Mouse (Mus musculus) limb, embryonic 11.5 days (tissue): Measurements from ENCODE around the gene Prss50. TPM values are rescaled to one million over a fixed set of nuclear protein-coding genes. Genes with fewer than 3 reads are reported as not detected.

Source experiments
- ATAC-seq: fragments of 200-750 bp; cut with Nextera tagmentation; 2 replicates; pipeline ENCODE4 v1.8.0; 2017; ENCODE audit warnings: low read depth; ENCODE audit not compliant: insufficient number of reproducible peaks, low FRiP score, low TSS enrichment
- DNase-seq: peaks from one replicate; pipeline ENCODE4 v3.0.0-alpha.2; 2015; ENCODE audit warnings: low spot score
- H3K27ac ChIP-seq: fragments of 300-500 bp; sonication (generic); replicated peaks from 2 replicates; pipeline ENCODE4 v1.5.1; 2014; ENCODE audit warnings: low read depth, mild to moderate bottlenecking, low read length
- H3K27me3 ChIP-seq: fragments of 300-500 bp; sonication (generic); 2 replicates; pipeline ENCODE4 v1.6.1; 2014; ENCODE audit warnings: mild to moderate bottlenecking, low read length, mixed read lengths; ENCODE audit not compliant: control insufficient read depth, insufficient read depth
- H3K36me3 ChIP-seq: fragments of 300-500 bp; sonication (generic); 2 replicates; pipeline ENCODE4 v1.6.1; 2014; ENCODE audit warnings: mild to moderate bottlenecking, low read length, moderate library complexity, mixed read lengths; ENCODE audit not compliant: control insufficient read depth, insufficient read depth
- H3K4me1 ChIP-seq: fragments of 300-500 bp; sonication (generic); 2 replicates; pipeline ENCODE4 v1.6.1; 2014; ENCODE audit warnings: low read length, mixed read lengths; ENCODE audit not compliant: control insufficient read depth, insufficient read depth
- H3K4me2 ChIP-seq: fragments of 300-500 bp; sonication (generic); 2 replicates; pipeline ENCODE4 v1.6.1; 2014; ENCODE audit warnings: low read depth, mild to moderate bottlenecking, moderate library complexity; ENCODE audit not compliant: severe bottlenecking
- H3K4me3 ChIP-seq: fragments of 300-500 bp; sonication (generic); 2 replicates; pipeline ENCODE4 v1.5.1; 2014; ENCODE audit warnings: low read depth, low read length
- H3K9ac ChIP-seq: fragments of 300-500 bp; sonication (generic); 2 replicates; pipeline ENCODE4 v1.6.1; 2014; ENCODE audit warnings: mild to moderate bottlenecking, low read length
- H3K9me3 ChIP-seq: fragments of 300-500 bp; sonication (generic); 2 replicates; pipeline ENCODE4 v1.6.1; 2016; ENCODE audit warnings: low read length; ENCODE audit not compliant: control insufficient read depth
- WGBS: fragments of 180-500 bp; shearing (Covaris S2); extraction: QIAGEN DNeasy Blood & Tissue Kit; methylation state at CpG from one replicate; pipeline ENCODE4 v1.1.7; 2014; 5-methylcytosine and 5-hydroxymethylcytosine counted together
- polyA plus RNA-seq: library from polyadenylated mRNA; unstranded; fragments of >200 nt; fragmentation: Nextera tagmentation; extraction: Ambion mirVana; gene quantifications from 2 replicates; pipeline ENCODE4 v1.2.1, GENCODE M21; 2014

The Prss50 gene
- polyA plus RNA-seq, 1 experiment from 2014 or later = 0.69 TPM

GRCm38 (mm10) chr9:110901204-110901603 is 43.4 kb downstream of the Prss50 start:
- Histone ChIP-seq H3K4me3 (no peak overlapping the region), H3K4me2 (no peak overlapping the region), H3K9ac (no peak overlapping the region), H3K27me3 (no peaks in the 10 kb centered on the region), H3K9me3 (no peaks in the 10 kb centered on the region), H3K36me3 (peaks cover 2% of the 10 kb centered on the region; the same call in 1 of the 2 replicates), H3K4me1 (no peaks in the 10 kb centered on the region), H3K27ac (no peak overlapping the region)
- DNase-seq (no peak), ATAC-seq (no peak)
- WGBS = 90% methylated on average over 6 of the region's 6 CpGs

DNA sequence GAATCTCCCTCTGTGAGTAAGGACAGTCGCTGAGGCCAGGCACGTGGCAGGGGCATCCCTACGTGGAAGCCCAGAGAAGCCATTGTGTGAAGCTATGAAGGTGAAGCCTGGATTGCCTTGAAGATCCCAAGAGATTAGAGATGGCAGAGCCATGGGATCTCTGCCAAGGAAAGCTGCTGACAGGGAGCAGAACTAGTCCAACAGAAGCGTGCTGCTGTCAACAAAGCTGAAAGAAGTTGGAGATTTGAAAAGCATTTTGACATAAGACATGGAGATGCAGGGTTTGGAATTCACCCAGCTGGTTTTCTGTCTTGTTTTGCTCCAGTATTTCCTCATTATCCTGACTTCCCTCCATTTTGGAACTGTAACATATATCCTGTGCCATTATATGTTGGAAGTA is 44.5 kb downstream of the Prss50 start:
- H3K4me2 ChIP-seq = no peak overlapping the region
- no peak overlapping the region for H3K27ac ChIP-seq
- WGBS = 90% methylated on average over 4 of the region's 4 CpGs
- no peak for DNase-seq
- H3K4me3 ChIP-seq = no peak overlapping the region
- peaks cover 2% of the 10 kb centered on the region; the same call in 1 of the 2 replicates for H3K36me3 ChIP-seq
- H3K9ac ChIP-seq = no peak overlapping the region
- no peaks in the 10 kb centered on the region for H3K4me1 ChIP-seq
- ATAC-seq = no peak
- no peaks in the 10 kb centered on the region for H3K27me3 ChIP-seq
- H3K9me3 ChIP-seq = no peaks in the 10 kb centered on the region

DNA sequence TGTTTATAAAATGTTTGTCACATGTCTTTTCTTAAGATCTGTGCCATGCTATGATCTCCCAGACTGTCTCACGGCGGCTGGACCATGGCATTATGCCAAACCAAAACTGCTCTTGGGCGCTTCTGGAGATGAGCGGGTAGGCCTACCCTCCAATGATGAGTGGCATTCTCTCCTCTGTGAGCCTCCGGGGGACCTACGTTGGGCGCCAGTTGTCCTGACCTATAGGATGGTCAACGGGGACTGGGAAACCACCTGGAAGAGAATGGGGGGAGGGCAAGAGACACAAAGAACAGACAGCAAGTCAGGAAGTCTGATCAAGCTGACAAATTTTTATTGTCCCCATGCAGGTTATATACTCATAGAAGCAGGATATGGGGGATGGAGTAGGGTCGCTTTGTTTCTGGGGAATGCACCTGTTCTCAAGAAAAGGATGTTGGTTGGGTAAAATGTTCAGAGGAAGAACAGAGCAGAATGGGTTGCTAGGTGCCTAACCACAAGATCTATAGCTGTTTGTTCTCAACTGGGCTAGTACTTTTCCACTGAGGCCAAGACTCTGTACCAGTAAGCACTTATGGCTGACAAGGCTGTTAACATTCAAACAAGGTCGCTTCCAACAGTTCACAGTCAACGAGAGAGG is 49.6 kb downstream of the Prss50 start:
- Histone ChIP-seq H3K9ac (no peak overlapping the region), H3K4me2 (no peak overlapping the region), H3K36me3 (no peaks in the 10 kb centered on the region), H3K27ac (no peak overlapping the region), H3K4me3 (no peak overlapping the region), H3K4me1 (no peaks in the 10 kb centered on the region), H3K9me3 (no peaks in the 10 kb centered on the region), H3K27me3 (no peaks in the 10 kb centered on the region)
- DNase-seq = no peak
- no peak for ATAC-seq
- 94% methylated on average over 11 of the region's 11 CpGs for WGBS

DNA sequence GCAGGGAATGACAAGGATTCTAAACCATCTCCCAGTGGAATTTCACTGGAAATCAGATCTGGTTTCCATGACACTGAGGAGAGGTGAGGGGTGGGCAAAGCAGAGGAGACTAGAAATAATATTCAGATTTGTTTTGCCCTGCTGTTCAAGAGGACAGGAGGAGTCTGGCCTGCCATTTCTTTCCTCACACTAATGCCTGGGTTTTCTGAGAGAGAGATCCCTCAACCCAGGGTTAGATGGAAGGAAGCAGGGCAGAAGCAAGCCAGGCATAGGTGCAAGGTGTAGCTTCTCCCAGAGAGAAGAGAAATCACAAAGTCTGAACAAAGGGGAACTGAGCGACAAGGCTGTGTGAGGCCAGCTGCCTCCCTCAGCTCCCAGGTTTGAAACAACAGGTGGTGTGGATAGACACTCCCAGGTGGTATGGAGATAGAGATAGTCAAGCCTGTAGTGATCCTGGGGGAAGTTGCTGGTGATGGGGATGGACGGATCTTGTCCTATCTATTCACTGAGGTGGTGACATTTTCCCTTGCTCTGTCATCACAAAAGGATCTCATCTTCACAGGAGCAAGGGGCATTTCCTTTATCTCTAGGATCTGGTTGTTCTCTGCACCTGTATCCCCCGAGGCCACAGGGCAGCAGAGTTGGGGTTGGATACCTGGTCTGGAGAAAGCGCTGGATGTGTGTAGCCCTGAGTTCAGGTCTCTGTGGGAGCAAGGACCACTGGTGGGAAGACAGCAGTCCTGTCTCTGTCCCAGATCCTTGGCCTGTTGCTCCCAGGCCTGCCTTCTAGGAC is 50.3 kb downstream of the Prss50 start:
- no peaks in the 10 kb centered on the region for H3K4me1 ChIP-seq
- WGBS = 79% methylated on average over 4 of the region's 4 CpGs
- no peaks in the 10 kb centered on the region for H3K27me3 ChIP-seq
- H3K9me3 ChIP-seq = no peaks in the 10 kb centered on the region
- no peak overlapping the region for H3K9ac ChIP-seq
- no peak overlapping the region for H3K27ac ChIP-seq
- H3K36me3 ChIP-seq = no peaks in the 10 kb centered on the region
- H3K4me2 ChIP-seq = no peak overlapping the region
- DNase-seq (no peak), ATAC-seq (no peak)
- H3K4me3 ChIP-seq = no peak overlapping the region

DNA sequence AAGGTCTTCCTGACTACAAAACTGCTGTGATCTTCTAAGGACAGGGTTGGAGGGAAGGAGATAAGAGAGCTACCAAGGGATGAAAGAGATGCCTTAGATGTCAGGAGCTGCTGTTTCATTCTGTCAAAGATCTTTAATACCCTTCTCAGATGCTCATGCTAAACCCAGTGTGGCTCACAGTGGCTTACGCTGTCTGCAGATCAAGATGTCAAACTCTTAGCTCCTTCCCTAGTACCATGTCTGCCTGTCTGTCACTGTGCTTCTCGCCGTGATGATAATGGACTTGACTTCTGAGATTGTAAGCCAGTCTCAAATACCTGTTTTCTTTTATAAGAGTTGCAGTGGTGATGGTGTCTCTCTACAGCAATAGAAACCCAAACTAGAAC is 50.9 kb downstream of the Prss50 start:
- WGBS = 94% methylated on average over 3 of the region's 3 CpGs
- Histone ChIP-seq H3K27me3 (no peaks in the 10 kb centered on the region), H3K9me3 (no peaks in the 10 kb centered on the region), H3K4me3 (no peak overlapping the region), H3K4me1 (no peaks in the 10 kb centered on the region), H3K36me3 (no peaks in the 10 kb centered on the region), H3K9ac (no peak overlapping the region), H3K4me2 (no peak overlapping the region), H3K27ac (no peak overlapping the region)
- no peak for DNase-seq
- no peak for ATAC-seq

GRCm38 (mm10) chr9:110909371-110909967 is 51.7 kb downstream of the Prss50 start:
- 77% methylated on average over 6 of the region's 6 CpGs for WGBS
- H3K36me3 ChIP-seq = no peaks in the 10 kb centered on the region
- no peak for ATAC-seq

More at GRCm38 (mm10) chr9:110909371-110909967, 51.7 kb downstream of the Prss50 start:
- Histone ChIP-seq H3K9ac (no peak overlapping the region), H3K4me3 (no peak overlapping the region), H3K9me3 (no peaks in the 10 kb centered on the region), H3K27ac (no peak overlapping the region), H3K4me1 (no peaks in the 10 kb centered on the region), H3K4me2 (no peak overlapping the region), H3K27me3 (no peaks in the 10 kb centered on the region)
- no peak for DNase-seq

Other genes starting within 250 kb of the Prss50 start
- gene Nradd, start 233.5 kb upstream of the Prss50 start, polyA plus RNA-seq = 28.3 and 36.5 TPM in 2 replicates
- gene Nbeal2, start 203.8 kb upstream of the Prss50 start, polyA plus RNA-seq = 0.35 and 0.53 TPM in 2 replicates
- gene Ccdc12, start 201.5 kb upstream of the Prss50 start, polyA plus RNA-seq = 147 and 150 TPM in 2 replicates
- 0.26 and 1.8 TPM in 2 replicates for gene Myl3, start 116.1 kb upstream of the Prss50 start, polyA plus RNA-seq
- 30.1 and 37.3 TPM in 2 replicates for gene Pth1r, start 110.8 kb upstream of the Prss50 start, polyA plus RNA-seq
- gene Prss42, start 59.8 kb upstream of the Prss50 start, polyA plus RNA-seq = not detected in 2 replicates
- gene Prss44, start 44.0 kb upstream of the Prss50 start, polyA plus RNA-seq = not detected in 2 replicates
- not detected in 2 replicates for gene Prss43, start 31.3 kb upstream of the Prss50 start, polyA plus RNA-seq
- gene Prss45, start 23.4 kb upstream of the Prss50 start, polyA plus RNA-seq = not detected in 2 replicates
- not detected in 2 replicates for gene Prss46, start 13.5 kb upstream of the Prss50 start, polyA plus RNA-seq
- 1.4 and 1.5 TPM in 2 replicates for gene Als2cl, start 21.9 kb downstream of the Prss50 start, polyA plus RNA-seq
- gene Tmie, start 22.1 kb downstream of the Prss50 start, polyA plus RNA-seq = 0.23 and 0.52 TPM in 2 replicates
- not detected in 2 replicates for gene Fam240a, start 58.9 kb downstream of the Prss50 start, polyA plus RNA-seq
- gene Tdgf1, start 88.2 kb downstream of the Prss50 start, polyA plus RNA-seq = 0.14 TPM in 1 of 2 replicates, not detected in the other
- gene Lrrc2, start 93.6 kb downstream of the Prss50 start, polyA plus RNA-seq = 0.23 and 0.33 TPM in 2 replicates
- not detected in 2 replicates for gene Rtp3, start 132.6 kb downstream of the Prss50 start, polyA plus RNA-seq
- gene Ltf, start 161.3 kb downstream of the Prss50 start, polyA plus RNA-seq = 0.14 and 0.16 TPM in 2 replicates
- 0.55 and 0.58 TPM in 2 replicates for gene Ccrl2, start 199.6 kb downstream of the Prss50 start, polyA plus RNA-seq